ENCODE assay signal across 29 mouse cellular contexts in genomic region chr5:9744120-9744519, GRCm38 (mm10). TPM values are rescaled to one million over a fixed set of nuclear protein-coding genes. Genes with fewer than 3 reads are reported as not detected.
DNase-seq lines count a peak whose midpoint lies in the region; ATAC-seq and TF ChIP-seq lines count a peak whose summit lies in the region.
"Had no signal": no experiment of that assay in that cellular context is flagged by ENCODE, and none has a peak within 500 bp of the region (broad histone marks: within the 10 kb centered on the region; RNA-seq: fewer than 3 reads in every experiment).

No protein-coding gene starts in this region.

- H3K36me3 ChIP-seq in heart, embryonic 11.5 days (ENCODE audit: control insufficient read depth, insufficient read depth, low read length), result no peaks in the 10 kb centered on the region
- H3K36me3 ChIP-seq in heart, adult 2 months (ENCODE audit: control insufficient read depth, insufficient read depth, low read length), result no peaks in the 10 kb centered on the region
- H3K36me3 ChIP-seq: embryonic facial prominence, embryonic 13.5 days; embryonic facial prominence, embryonic 15.5 days; forebrain, embryonic 10.5 days; forebrain, embryonic 12.5 days; G1E had no signal

- 83% methylated on average over 5 of the region's 5 CpGs for WGBS in heart, embryonic 11.5 days (ENCODE audit: insufficient replicate concordance)
- 51% methylated on average over 5 of the region's 5 CpGs for WGBS in heart, adult 2 months

- H3K79me2 ChIP-seq in heart, adult 2 months (replicated peaks; ENCODE audit: control insufficient read depth, insufficient read depth, low read length), result no peaks in the 10 kb centered on the region

- no peaks in the 10 kb centered on the region for H3K4me1 ChIP-seq in heart, embryonic 11.5 days (ENCODE audit: control insufficient read depth, insufficient read depth, low read length)
- H3K4me1 ChIP-seq in heart, adult 2 months (ENCODE audit: control insufficient read depth, insufficient read depth, low read length), result no peaks in the 10 kb centered on the region
- H3K4me1 ChIP-seq: embryonic facial prominence, embryonic 13.5 days; embryonic facial prominence, embryonic 15.5 days; forebrain, embryonic 10.5 days; forebrain, embryonic 12.5 days had no signal

- no peak for TF ChIP-seq CTCF in heart, adult 2 months (IDR thresholded peaks at IDR 0.05)

- H3K9ac ChIP-seq in heart, embryonic 11.5 days (ENCODE audit: low read depth, low read length), result no peak overlapping the region
- no peak overlapping the region for H3K9ac ChIP-seq in heart, adult 2 months (ENCODE audit: low read depth, low read length)
- H3K9ac ChIP-seq: embryonic facial prominence, embryonic 13.5 days; embryonic facial prominence, embryonic 15.5 days; forebrain, embryonic 12.5 days had no signal

- TF ChIP-seq EP300 in heart, adult 2 months (IDR thresholded peaks at IDR 0.05; ENCODE audit: insufficient read depth, low read depth, low read length), result no peak

- H3K9me3 ChIP-seq in heart, embryonic 11.5 days (replicated peaks; ENCODE audit: control insufficient read depth, low read length), result no peaks in the 10 kb centered on the region
- H3K9me3 ChIP-seq: embryonic facial prominence, embryonic 13.5 days; embryonic facial prominence, embryonic 15.5 days; forebrain, embryonic 10.5 days; forebrain, embryonic 12.5 days; G1E had no signal

- intact Hi-C loops in heart, adult 2 months (cut with DNase I), result no loop called here
- intact Hi-C loops in heart, postnatal 25 days (cut with DNase I), result no loop called here
- intact Hi-C loops in heart, postnatal 10 days (cut with DNase I), result no loop called here

- H3K27ac ChIP-seq in heart, embryonic 11.5 days (ENCODE audit: low read depth, low read length), result no peak overlapping the region
- H3K27ac ChIP-seq in heart, adult 2 months, result peak overlapping the region; percentile 80
- H3K27ac ChIP-seq: embryonic facial prominence, embryonic 13.5 days; embryonic facial prominence, embryonic 15.5 days; forebrain, embryonic 10.5 days; forebrain, embryonic 12.5 days had no signal

- H3K4me3 ChIP-seq in heart, embryonic 11.5 days (ENCODE audit: low read depth, low read length), result no peak overlapping the region
- peak overlapping the region; percentile 28 for H3K4me3 ChIP-seq in heart, adult 2 months
- H3K4me3 ChIP-seq: embryonic facial prominence, embryonic 13.5 days; embryonic facial prominence, embryonic 15.5 days; erythroblast, embryonic 14.5 days; forebrain, embryonic 10.5 days; forebrain, embryonic 12.5 days had no signal

- H3K27me3 ChIP-seq in heart, embryonic 11.5 days (ENCODE audit: control insufficient read depth, insufficient read depth, low read length), result no peaks in the 10 kb centered on the region
- no peaks in the 10 kb centered on the region for H3K27me3 ChIP-seq in heart, adult 2 months (ENCODE audit: control insufficient read depth, insufficient read depth, low read length)
- H3K27me3 ChIP-seq: CH12.LX; embryonic facial prominence, embryonic 13.5 days; embryonic facial prominence, embryonic 15.5 days; forebrain, embryonic 12.5 days had no signal

- 0 out of 2 replicates have a peak, but pooled peaks have one; percentile 12 for TF ChIP-seq POLR2A in heart, adult 2 months (IDR thresholded peaks at IDR 0.05; ENCODE audit: insufficient read depth, low read depth, low read length)

- no peak for ATAC-seq in heart, embryonic 11.5 days (replicated peaks; ENCODE audit: insufficient number of reproducible peaks, low FRiP score, low TSS enrichment)
- ATAC-seq: activated CD4-positive, CD25-positive, alpha-beta regulatory T cell, adult 4 months; CD4-positive, CD25-positive, alpha-beta regulatory T cell, adult 4 months; forebrain, embryonic 14.5 days; forebrain, embryonic 16.5 days; Patski had no signal

- H3K4me2 ChIP-seq in heart, embryonic 11.5 days, result no peak overlapping the region
- H3K4me2 ChIP-seq: embryonic facial prominence, embryonic 13.5 days; embryonic facial prominence, embryonic 15.5 days; forebrain, embryonic 12.5 days had no signal

- DNase-seq in heart, adult 11 months, result peak; percentile 83
- peak in 1 of 2 experiments; percentile 33 for DNase-seq in heart, adult 2 months
- no peak for DNase-seq in heart, postnatal 25 days (ENCODE audit: low spot score)
- DNase-seq in heart, postnatal 10 days, result peak; percentile 26 to 45
- DNase-seq in adrenal gland, adult 2 months, result no peak
- DNase-seq: adrenal gland, postnatal 10 days; adrenal gland, postnatal 25 days; B cell, adult 2 months; cerebellum, adult 11 months; cerebellum, adult 18-20 months; cerebellum, adult 8-10 months; cerebellum, adult 9-11 months; cerebellum, postnatal 14 days; cerebellum, postnatal 36 days; embryo, embryonic 11 days had no signal

RNA-seq across cellular contexts. Expression of gene Grm3, which starts 19.1 kb away (rescaled TPM):
- polyA plus RNA-seq in heart, embryonic 11.5 days (2014; fragmentation: Nextera tagmentation; extraction: Ambion mirVana), result 0.04 and 0.08 TPM in 2 replicates
- not detected for total RNA-seq in heart, adult 2 months (2021)
- polyA plus RNA-seq in heart, adult 2 months (2012; rRNA removed), result not detected in 2 replicates
- not detected for total RNA-seq in heart, postnatal 25 days (2021)
- total RNA-seq in heart, postnatal 10 days (2021), result under 1 TPM in 1 of 2 experiments, not detected in 1; 0.07 TPM
- not detected for total RNA-seq in adrenal gland, adult 2 months (2021)
- polyA plus RNA-seq in adrenal gland, adult 2 months (2012; rRNA removed), result 0.03 TPM in 1 of 2 replicates, not detected in the other
- total RNA-seq: CH12.LX; common myeloid progenitor, adult 5-6 weeks had no signal
- polyA plus RNA-seq: activated CD4-positive, CD25-positive, alpha-beta regulatory T cell, adult 4 months; CD4-positive, CD25-positive, alpha-beta regulatory T cell, adult 4 months; erythroblast, embryonic 14.5 days; G1E had no signal

Comparison
In these comparisons a context has a peak if more than half of its experiments do, and no peak if none do; other contexts are left out.
1. DNase-seq: peak in heart, adult 11 months (single experiment) and heart, postnatal 10 days (2 of 2); none in heart, postnatal 25 days (single experiment) and adrenal gland, adult 2 months (single experiment).